Mouse (Mus musculus) stomach, postnatal 0 days (tissue): ENCODE data around the gene Grid1.

ENCODE experiments used
- CTCF ChIP-seq: IDR thresholded peaks from 2 replicates; pipeline ENCODE4 v1.5.1; 2016; ENCODE audit warnings: antibody characterized with exemption, low read depth, mild to moderate bottlenecking, moderate library complexity
- EP300 ChIP-seq: optimal IDR thresholded peaks from 2 replicates; pipeline ENCODE3; 2016; ENCODE audit warnings: antibody characterized with exemption

GRCm38 (mm10) chr14:35006736-35007135 is 186.8 kb downstream of the Grid1 start:
- TF ChIP-seq CTCF (no peak), EP300 (no peak)
